9 mouse cellular contexts compared by ENCODE assay signal in the genomic region with DNA sequence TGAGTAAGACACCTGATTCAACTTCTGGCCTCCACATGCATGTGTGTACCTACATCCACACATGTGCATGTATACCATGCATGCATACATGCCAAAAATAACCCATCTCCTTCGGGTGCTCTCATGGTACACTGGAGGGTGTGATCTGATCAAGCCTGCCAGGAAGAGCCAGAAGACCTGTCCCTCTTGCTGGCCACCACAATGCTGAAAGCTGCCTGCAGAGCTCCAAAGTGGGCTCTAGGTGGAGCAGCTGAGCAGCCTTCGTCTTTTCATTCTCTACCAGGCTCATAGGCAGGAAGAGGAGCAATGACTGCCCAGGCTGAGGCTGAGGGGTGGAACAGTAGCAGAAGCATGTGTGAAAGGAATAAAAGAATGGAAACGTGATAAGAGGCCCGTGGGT. TPM values are rescaled to one million over a fixed set of nuclear protein-coding genes. Genes with fewer than 3 reads are reported as not detected.
A peak's percentile ranks its signal among the peaks of the same experiment; 100 is the strongest.
DNase-seq lines count a peak whose midpoint lies in the region; ATAC-seq and TF ChIP-seq lines count a peak whose summit lies in the region.
"Had no signal": no experiment of that assay in that cellular context is flagged by ENCODE, and none has a peak within 500 bp of the region (broad histone marks: within the 10 kb centered on the region; RNA-seq: fewer than 3 reads in every experiment).

No protein-coding gene starts in this region.

- no peaks in the 10 kb centered on the region for H3K79me2 ChIP-seq in CH12.LX (replicated peaks; ENCODE audit: control insufficient read depth, extremely low read depth, insufficient read depth, poor library complexity, severe bottlenecking)

- H3K4me1 ChIP-seq in CH12.LX (ENCODE audit: control insufficient read depth in 1 of 2, insufficient read depth in 2 of 2) = no peaks in the 10 kb centered on the region
- no peaks in the 10 kb centered on the region for H3K4me1 ChIP-seq in forebrain, embryonic 14.5 days (ENCODE audit: control insufficient read depth, insufficient read depth, low read length)
- H3K4me1 ChIP-seq in lung, embryonic 16.5 days (replicated peaks; ENCODE audit: control insufficient read depth, insufficient read depth, low read length) = no peaks in the 10 kb centered on the region
- H3K4me1 ChIP-seq in olfactory bulb, adult 2 months (ENCODE audit: control insufficient read depth, insufficient read depth, low read length) = no peaks in the 10 kb centered on the region
- H3K4me1 ChIP-seq: liver, embryonic 15.5 days had no signal

- dilution Hi-C loops in CH12.LX (cut with MboI; ENCODE audit: extremely low pct_ligation_motif_present, extremely low pct_unique_long_range_greater_than_20kb, low sequenced_read_pairs) = no loop called here

- no peak overlapping the region for H3K27ac ChIP-seq in gastrocnemius, adult 2 months
- H3K27ac ChIP-seq in CH12.LX (ENCODE audit: insufficient read depth, low read depth) = no peak overlapping the region
- no peak overlapping the region for H3K27ac ChIP-seq in forebrain, embryonic 14.5 days (ENCODE audit: low read depth, low read length)
- H3K27ac ChIP-seq in lung, embryonic 16.5 days (ENCODE audit: low read length) = no peak overlapping the region
- no peak overlapping the region for H3K27ac ChIP-seq in olfactory bulb, adult 2 months (ENCODE audit: insufficient read depth, low read depth, low read length)
- H3K27ac ChIP-seq: liver, embryonic 15.5 days had no signal

- intact Hi-C loops in gastrocnemius, adult 2 months (cut with DNase I) = no loop called here
- intact Hi-C loops in gastrocnemius, postnatal 36 days (cut with DNase I) = no loop called here

- no peak for TF ChIP-seq EP300 in CH12.LX (IDR thresholded peaks at IDR 0.05; ENCODE audit: low read length)

- WGBS in forebrain, embryonic 14.5 days = 10% methylated on average over 4 of the region's 4 CpGs
- WGBS in lung, embryonic 16.5 days = 3% methylated on average over 4 of the region's 4 CpGs
- WGBS in olfactory bulb, adult 2 months = 3% methylated on average over 4 of the region's 4 CpGs

- no peak overlapping the region for H3K9ac ChIP-seq in CH12.LX (ENCODE audit: insufficient read depth, low read depth)
- no peak overlapping the region for H3K9ac ChIP-seq in forebrain, embryonic 14.5 days (ENCODE audit: low read length)
- H3K9ac ChIP-seq in lung, embryonic 16.5 days (ENCODE audit: low read length) = no peak overlapping the region
- H3K9ac ChIP-seq: liver, embryonic 15.5 days had no signal

- no peaks in the 10 kb centered on the region for H3K36me3 ChIP-seq in CH12.LX (replicated peaks in 1 of 2; ENCODE audit: control insufficient read depth in 1 of 2, insufficient read depth in 1 of 2, low read length in 1 of 2)
- no peaks in the 10 kb centered on the region for H3K36me3 ChIP-seq in forebrain, embryonic 14.5 days (ENCODE audit: control insufficient read depth, insufficient read depth, low read length)
- no peaks in the 10 kb centered on the region for H3K36me3 ChIP-seq in lung, embryonic 16.5 days (ENCODE audit: control insufficient read depth, insufficient read depth, low read length)
- H3K36me3 ChIP-seq: liver, embryonic 15.5 days had no signal

- no peak for TF ChIP-seq POLR2A in CH12.LX (IDR thresholded peaks at IDR 0.05; ENCODE audit: low read depth, low read length)
- TF ChIP-seq POLR2A in olfactory bulb, adult 2 months (IDR thresholded peaks at IDR 0.05; ENCODE audit: insufficient read depth, low read depth, low read length) = no peak

- H3K9me3 ChIP-seq in CH12.LX (replicated peaks; ENCODE audit: low read length) = peaks cover 12% of the 10 kb centered on the region
- H3K9me3 ChIP-seq in forebrain, embryonic 14.5 days (replicated peaks; ENCODE audit: control insufficient read depth, low read length) = no peaks in the 10 kb centered on the region
- peaks cover 3% of the 10 kb centered on the region; the same call in 1 of the 2 replicates for H3K9me3 ChIP-seq in lung, embryonic 16.5 days (ENCODE audit: control insufficient read depth, low read length)
- H3K9me3 ChIP-seq: liver, embryonic 15.5 days had no signal

- H3K27me3 ChIP-seq in CH12.LX (replicated peaks) = peaks cover 3% of the 10 kb centered on the region
- no peaks in the 10 kb centered on the region for H3K27me3 ChIP-seq in forebrain, embryonic 14.5 days (replicated peaks; ENCODE audit: control insufficient read depth, insufficient read depth, low read length)
- H3K27me3 ChIP-seq in lung, embryonic 16.5 days (ENCODE audit: control insufficient read depth, insufficient read depth, low read depth, low read length) = no peaks in the 10 kb centered on the region
- H3K27me3 ChIP-seq: liver, embryonic 15.5 days had no signal

- no peak overlapping the region for H3K4me3 ChIP-seq in gastrocnemius, adult 2 months
- no peak overlapping the region for H3K4me3 ChIP-seq in CH12.LX (replicated peaks in 1 of 3; ENCODE audit: low read depth in 2 of 3, low read length in 2 of 3, poor library complexity in 1 of 3)
- no peak overlapping the region for H3K4me3 ChIP-seq in forebrain, embryonic 14.5 days (ENCODE audit: low read depth, low read length)
- no peak overlapping the region for H3K4me3 ChIP-seq in lung, embryonic 16.5 days (ENCODE audit: low read length)
- H3K4me3 ChIP-seq in olfactory bulb, adult 2 months (ENCODE audit: insufficient read depth, low read depth, low read length) = no peak overlapping the region
- H3K4me3 ChIP-seq: liver, embryonic 15.5 days had no signal

- peak; percentile 46 for DNase-seq in gastrocnemius, adult 2 months
- DNase-seq in gastrocnemius, postnatal 36 days = no peak
- peak; percentile 63 for DNase-seq in CH12.LX (ENCODE audit: extremely low read depth)
- DNase-seq in cerebellum, adult 11-12 months = peak; percentile 18
- DNase-seq in forebrain, embryonic 14.5 days (ENCODE audit: low spot score) = peak; percentile 77
- DNase-seq in kidney, postnatal 10 days = peak; percentile 75

- in situ Hi-C loops in CH12.LX (cut with MboI; ENCODE audit: low pct_ligation_motif_present, low pct_unique_long_range_greater_than_20kb, low sequenced_read_pairs) = no loop called here

- TF ChIP-seq CTCF in gastrocnemius, adult 2 months (IDR thresholded peaks at IDR 0.05) = peak; percentile 85
- TF ChIP-seq CTCF in CH12.LX (conservative IDR thresholded peaks at IDR 0.05 in 1 of 2, IDR thresholded peaks at IDR 0.05 in 1 of 2; ENCODE audit: low read depth in 2 of 2, low read length in 2 of 2) = peak; percentile 77 to 82
- peak; percentile 85 for TF ChIP-seq CTCF in olfactory bulb, adult 2 months (IDR thresholded peaks at IDR 0.05; ENCODE audit: insufficient read depth, low read depth, low read length)

- no peak overlapping the region for H3K4me2 ChIP-seq in CH12.LX (ENCODE audit: insufficient read depth, low read depth, poor library complexity, severe bottlenecking)
- no peak overlapping the region for H3K4me2 ChIP-seq in forebrain, embryonic 14.5 days (ENCODE audit: low read length)
- no peak overlapping the region for H3K4me2 ChIP-seq in lung, embryonic 16.5 days (ENCODE audit: low read depth, low read length)
- H3K4me2 ChIP-seq: liver, embryonic 15.5 days had no signal

- peak; percentile 58 for TF ChIP-seq RAD21 in CH12.LX (IDR thresholded peaks at IDR 0.05; ENCODE audit: low read depth, low read length)

- ATAC-seq in forebrain, embryonic 14.5 days = peak; percentile 66
- peak; percentile 56; the same call in 1 of the 2 replicates for ATAC-seq in lung, embryonic 16.5 days (ENCODE audit: low read depth)

TF ChIP-seq in CH12.LX, 34 proteins besides CTCF, POLR2A, EP300 and RAD21:
- TF ChIP-seq USF1 (IDR thresholded peaks at IDR 0.05; ENCODE audit: low read depth, low read length) (no peak), MEF2A (IDR thresholded peaks at IDR 0.05; ENCODE audit: borderline replicate concordance, low read depth, low read length) (no peak), SMC3 (IDR thresholded peaks at IDR 0.05; ENCODE audit: low read depth, low read length) (peak; percentile 67), ELF1 (IDR thresholded peaks at IDR 0.05; ENCODE audit: low read depth, low read length) (no peak), ETS1 (conservative IDR thresholded peaks at IDR 0.05; ENCODE audit: low read depth, low read length) (no peak), ZKSCAN1 (IDR thresholded peaks at IDR 0.05; ENCODE audit: borderline replicate concordance, low read depth, low read length) (no peak), CHD2 (IDR thresholded peaks at IDR 0.05; ENCODE audit: low read length) (no peak), ZNF384 (IDR thresholded peaks at IDR 0.05; ENCODE audit: low read depth, low read length) (no peak)

RNA-seq across cellular contexts. Expression of a gene that starts 21.5 kb away (rescaled TPM):
- under 1 TPM in 1 of 2 experiments, not detected in 1; 0.14 TPM for total RNA-seq in gastrocnemius, adult 2 months (2021)
- not detected for total RNA-seq in gastrocnemius, postnatal 36 days (2021)
- not detected in 2 replicates for total RNA-seq in CH12.LX (2012; rRNA removed)
- total RNA-seq in CH12.LX (2014; rRNA removed) = not detected in 2 replicates
- polyA plus RNA-seq in CH12.LX (2012; ENCODE audit: insufficient read length, low read depth) = not detected in 2 replicates
- 0.44 and 0.48 TPM in 2 replicates for polyA plus RNA-seq in forebrain, embryonic 14.5 days (2014; fragmentation: Nextera tagmentation; extraction: Ambion mirVana)
- not detected in 2 replicates for polyA plus RNA-seq in lung, embryonic 16.5 days (2015; fragmentation: Nextera tagmentation; extraction: Ambion mirVana)
- not detected in 2 replicates for polyA plus RNA-seq in olfactory bulb, adult 2 months (2012; ENCODE audit: insufficient read depth, insufficient read length, low replicate concordance, missing spikeins)

RNA-seq across cellular contexts. Expression of a gene that starts 31.7 kb away (rescaled TPM):
- total RNA-seq in gastrocnemius, adult 2 months (2021) = 1 to 10 TPM; 3.1 to 5.5 TPM
- 1 to 10 TPM; 2.7 to 3.4 TPM for total RNA-seq in gastrocnemius, postnatal 36 days (2021)
- total RNA-seq in CH12.LX (2012; rRNA removed) (not detected in 2 replicates), CH12.LX (2014; rRNA removed) (not detected in 2 replicates)
- not detected in 2 replicates for polyA plus RNA-seq in CH12.LX (2012; ENCODE audit: insufficient read length, low read depth)
- polyA plus RNA-seq in forebrain, embryonic 14.5 days (2014; fragmentation: Nextera tagmentation; extraction: Ambion mirVana) = not detected in 2 replicates
- not detected in 2 replicates for polyA plus RNA-seq in lung, embryonic 16.5 days (2015; fragmentation: Nextera tagmentation; extraction: Ambion mirVana)
- polyA plus RNA-seq in olfactory bulb, adult 2 months (2012; ENCODE audit: insufficient read depth, insufficient read length, low replicate concordance, missing spikeins) = not detected in 2 replicates
- polyA plus RNA-seq: liver, embryonic 15.5 days had no signal

Comparison
In these comparisons a context has a peak if more than half of its experiments do, and no peak if none do; other contexts are left out.
1. DNase-seq: peak in gastrocnemius, adult 2 months (single experiment), CH12.LX (single experiment), cerebellum, adult 11-12 months (single experiment), forebrain, embryonic 14.5 days (single experiment) and kidney, postnatal 10 days (single experiment); none in gastrocnemius, postnatal 36 days (0 of 2).
2. Peak in every context shown above with its lines, with median percentiles within 50 percentile points of each other: CTCF ChIP-seq.